Mouse (Mus musculus) G1E (cell line): ENCODE measurements around the gene Dpp4. TPM values are rescaled to one million over a fixed set of nuclear protein-coding genes. Genes with fewer than 3 reads are reported as not detected.

Experiments used
- ATAC-seq: 2 replicates; pipeline ENCODE4 v1.8.0; 2016; ENCODE audit warnings: mild to moderate bottlenecking; ENCODE audit not compliant: insufficient number of reproducible peaks, poor library complexity, low FRiP score, severe bottlenecking; ENCODE audit errors: extremely low read depth
- DNase-seq: peaks from one replicate; pipeline ENCODE4 v3.0.0; 2012; ENCODE audit warnings: low spot score
- H3K27me3 ChIP-seq: 2 replicates; pipeline ENCODE4 v1.6.1; 2012; ENCODE audit warnings: mild to moderate bottlenecking, low read length, inconsistent platforms; ENCODE audit not compliant: insufficient read depth
- H3K36me3 ChIP-seq: replicated peaks from 2 replicates; pipeline ENCODE3; 2012; ENCODE audit warnings: mild to moderate bottlenecking, inconsistent platforms
- H3K4me1 ChIP-seq: 2 replicates; pipeline ENCODE4 v1.6.1; 2012; ENCODE audit warnings: low read depth, low read length, inconsistent platforms, mixed read lengths; ENCODE audit not compliant: insufficient read depth
- H3K4me3 ChIP-seq: 2 replicates; pipeline ENCODE4 v1.5.1; 2012; ENCODE audit warnings: low read depth, mild to moderate bottlenecking, inconsistent platforms, low read length, moderate library complexity, mixed read lengths
- H3K9me3 ChIP-seq: replicated peaks from 2 replicates; pipeline ENCODE4 v1.6.1; 2012; ENCODE audit warnings: inconsistent platforms
- CTCF ChIP-seq: IDR thresholded peaks from 2 replicates; pipeline ENCODE4 v1.5.1; 2012; ENCODE audit warnings: low read depth, low read length, inconsistent platforms, mixed read lengths
- GATA1 ChIP-seq: IDR thresholded peaks from 2 replicates; pipeline ENCODE4 v1.6.1; 2012; ENCODE audit warnings: borderline replicate concordance, low read length, inconsistent platforms, mixed read lengths
- GATA2 ChIP-seq: IDR thresholded peaks from 2 replicates; pipeline ENCODE4 v1.6.1; 2012; ENCODE audit warnings: low read depth, low read length, inconsistent platforms, borderline replicate concordance
- POLR2AphosphoS5 ChIP-seq: IDR thresholded peaks from 2 replicates; pipeline ENCODE4 v1.6.1; 2012; ENCODE audit warnings: low read depth, low read length, inconsistent platforms; ENCODE audit not compliant: insufficient replicate concordance
- TAL1 ChIP-seq: conservative IDR thresholded peaks from 2 replicates; pipeline ENCODE4 v1.6.1; 2012; ENCODE audit warnings: low read depth, low read length, inconsistent platforms, mixed read lengths
- polyA plus RNA-seq: library from polyadenylated mRNA; stranded (reverse); fragments of >175 nt; gene quantifications from 2 replicates; pipeline ENCODE4 v1.2.3, GENCODE M21; 2012
- total RNA-seq, 2 experiments: library from RNA; stranded (forward) in 1 of 2; stranded (reverse) in 1 of 2; fragments of 200-1000 nt in 1 of 2; fragments of >200 nt in 1 of 2; fragmentation: Nextera tagmentation in 1 of 2; gene quantifications; 2 replicates each; pipeline ENCODE4 v1.2.3; 2014 to 2017

The Dpp4 gene
- total and polyA plus RNA-seq, 3 experiments, result 0.04 to 2.3 (median 0.27) TPM

GRCm38 (mm10) chr2:62357259-62357658 is 54.8 kb downstream of the Dpp4 start:
- Histone ChIP-seq H3K4me3 (no peak overlapping the region), H3K4me1 (peaks cover 15% of the 10 kb centered on the region), H3K27me3 (peaks cover 4% of the 10 kb centered on the region; the same call in 1 of the 2 replicates), H3K36me3 (peaks cover 20% of the 10 kb centered on the region), H3K9me3 (no peaks in the 10 kb centered on the region)
- ATAC-seq (no peak), DNase-seq (no peak)
- TF ChIP-seq CTCF (no peak), GATA1 (no peak), GATA2 (no peak), TAL1 (no peak), POLR2AphosphoS5 (no peak)

- Histone ChIP-seq H3K4me3 (no peak overlapping the region), H3K4me1 (peaks cover 14% of the 10 kb centered on the region), H3K36me3 (peaks cover 13% of the 10 kb centered on the region), H3K9me3 (no peaks in the 10 kb centered on the region), H3K27me3 (peaks cover 3% of the 10 kb centered on the region; the same call in 1 of the 2 replicates)
- DNase-seq (no peak), ATAC-seq (no peak)
- TF ChIP-seq GATA1, result no peak
- TF ChIP-seq POLR2AphosphoS5, result no peak
- no peak for TF ChIP-seq CTCF
- TF ChIP-seq TAL1, result no peak
- TF ChIP-seq GATA2, result no peak
Observed at GRCm38 (mm10) chr2:62356606-62357005, 55.4 kb downstream of the Dpp4 start.

- Histone ChIP-seq H3K9me3 (no peaks in the 10 kb centered on the region), H3K36me3 (peaks cover 13% of the 10 kb centered on the region), H3K27me3 (peaks cover 3% of the 10 kb centered on the region; the same call in 1 of the 2 replicates), H3K4me3 (no peak overlapping the region), H3K4me1 (peaks cover 13% of the 10 kb centered on the region)
- DNase-seq (no peak), ATAC-seq (no peak)
- TF ChIP-seq TAL1, result no peak
- TF ChIP-seq GATA1, result no peak
- TF ChIP-seq POLR2AphosphoS5, result no peak
Observed at GRCm38 (mm10) chr2:62355766-62356165, 56.3 kb downstream of the Dpp4 start.

GRCm38 (mm10) chr2:62352035-62352434 is 60.0 kb downstream of the Dpp4 start:
- TF ChIP-seq POLR2AphosphoS5 (no peak), CTCF (no peak), TAL1 (no peak), GATA2 (no peak)
- Histone ChIP-seq H3K4me1 (peaks cover 8% of the 10 kb centered on the region; the same call in 1 of the 2 replicates), H3K9me3 (no peaks in the 10 kb centered on the region), H3K4me3 (no peak overlapping the region), H3K36me3 (peaks cover 7% of the 10 kb centered on the region), H3K27me3 (no peaks in the 10 kb centered on the region; the same call in 1 of the 2 replicates)
- no peak for ATAC-seq
- no peak for DNase-seq

GRCm38 (mm10) chr2:62347762-62348161 is 64.3 kb downstream of the Dpp4 start:
- ATAC-seq (no peak), DNase-seq (no peak)
- H3K27me3 ChIP-seq, result no peaks in the 10 kb centered on the region
- TF ChIP-seq GATA1 (no peak), POLR2AphosphoS5 (no peak), CTCF (no peak), GATA2 (no peak), TAL1 (no peak)
- H3K4me3 ChIP-seq, result no peak overlapping the region
- H3K9me3 ChIP-seq, result no peaks in the 10 kb centered on the region
- H3K4me1 ChIP-seq, result peaks cover 10% of the 10 kb centered on the region; the same call in 1 of the 2 replicates
- peaks cover 3% of the 10 kb centered on the region for H3K36me3 ChIP-seq

- ATAC-seq (no peak), DNase-seq (no peak)
- Histone ChIP-seq H3K4me3 (no peak overlapping the region), H3K27me3 (no peaks in the 10 kb centered on the region), H3K9me3 (no peaks in the 10 kb centered on the region), H3K4me1 (peaks cover 2% of the 10 kb centered on the region; the same call in 1 of the 2 replicates), H3K36me3 (peaks cover 5% of the 10 kb centered on the region)
- TF ChIP-seq GATA1 (no peak), GATA2 (no peak), POLR2AphosphoS5 (no peak), CTCF (no peak), TAL1 (no peak)
Observed at GRCm38 (mm10) chr2:62346771-62347170, 65.3 kb downstream of the Dpp4 start.

- Histone ChIP-seq H3K36me3 (peaks cover 10% of the 10 kb centered on the region), H3K27me3 (no peaks in the 10 kb centered on the region), H3K9me3 (no peaks in the 10 kb centered on the region), H3K4me1 (peaks cover 2% of the 10 kb centered on the region; the same call in 1 of the 2 replicates), H3K4me3 (no peak overlapping the region)
- no peak for ATAC-seq
- DNase-seq, result no peak
- TF ChIP-seq CTCF, result no peak
- TF ChIP-seq TAL1, result no peak
- no peak for TF ChIP-seq POLR2AphosphoS5
- TF ChIP-seq GATA2, result no peak
Observed at GRCm38 (mm10) chr2:62344367-62344766, 67.7 kb downstream of the Dpp4 start.
